ENCODE assay signal across 16 mouse cellular contexts in genomic region chr13:45307226-45307625, GRCm38 (mm10).
"Had no signal": no experiment of that assay in that cellular context is flagged by ENCODE, and none has a peak within 500 bp of the region (broad histone marks: within the 10 kb centered on the region; RNA-seq: fewer than 3 reads in every experiment).

No protein-coding gene starts in this region.

- H3K4me3 ChIP-seq: megakaryocyte, embryonic 14.5 days; midbrain, embryonic 13.5 days; midbrain, embryonic 15.5 days; neural tube, embryonic 12.5 days had no signal

- H3K9ac ChIP-seq: lung, embryonic 14.5 days; midbrain, embryonic 13.5 days; midbrain, embryonic 15.5 days; neural tube, embryonic 12.5 days had no signal

- H3K9me3 ChIP-seq: midbrain, embryonic 13.5 days; midbrain, embryonic 15.5 days; neural tube, embryonic 12.5 days had no signal

- H3K27ac ChIP-seq: midbrain, embryonic 13.5 days; midbrain, embryonic 15.5 days; neural tube, embryonic 12.5 days had no signal

- ATAC-seq: midbrain, embryonic 13.5 days; midbrain, embryonic 15.5 days had no signal

- H3K27me3 ChIP-seq: midbrain, embryonic 13.5 days; midbrain, embryonic 15.5 days; neural tube, embryonic 12.5 days had no signal

- DNase-seq: lung, adult 18-20 months; lung, embryonic 14.5 days; lung, postnatal 10 days; lung, postnatal 4 days; retina, postnatal 1 day; right cerebral cortex, adult 18-20 months; right cerebral cortex, postnatal 25 days; right cerebral cortex, postnatal 4 days; spleen, adult 18-20 months; thymus, adult 18-20 months; thymus, postnatal 14 days; thymus, postnatal 36 days had no signal

- H3K36me3 ChIP-seq: midbrain, embryonic 13.5 days; midbrain, embryonic 15.5 days; neural tube, embryonic 12.5 days had no signal

- H3K4me1 ChIP-seq: midbrain, embryonic 13.5 days; neural tube, embryonic 12.5 days had no signal
